Mouse (Mus musculus): ENCODE measurements around the gene Iqcc.

- TF ChIP-seq CTCF (IDR thresholded peaks at IDR 0.05; ENCODE audit: low read depth) (no peak), EP300 (optimal IDR thresholded peaks at IDR 0.05) (no peak)
Measured at GRCm38 (mm10) chr4:129577688-129578087, 41.2 kb downstream of the Iqcc start.
